Mouse (Mus musculus): ENCODE data around the gene Gm38100. TPM values are rescaled to one million over a fixed set of nuclear protein-coding genes. Genes with fewer than 3 reads are reported as not detected.

The Gm38100 gene
- polyA plus RNA-seq, 1 experiment from 2014 or later = 0.19 TPM

DNA sequence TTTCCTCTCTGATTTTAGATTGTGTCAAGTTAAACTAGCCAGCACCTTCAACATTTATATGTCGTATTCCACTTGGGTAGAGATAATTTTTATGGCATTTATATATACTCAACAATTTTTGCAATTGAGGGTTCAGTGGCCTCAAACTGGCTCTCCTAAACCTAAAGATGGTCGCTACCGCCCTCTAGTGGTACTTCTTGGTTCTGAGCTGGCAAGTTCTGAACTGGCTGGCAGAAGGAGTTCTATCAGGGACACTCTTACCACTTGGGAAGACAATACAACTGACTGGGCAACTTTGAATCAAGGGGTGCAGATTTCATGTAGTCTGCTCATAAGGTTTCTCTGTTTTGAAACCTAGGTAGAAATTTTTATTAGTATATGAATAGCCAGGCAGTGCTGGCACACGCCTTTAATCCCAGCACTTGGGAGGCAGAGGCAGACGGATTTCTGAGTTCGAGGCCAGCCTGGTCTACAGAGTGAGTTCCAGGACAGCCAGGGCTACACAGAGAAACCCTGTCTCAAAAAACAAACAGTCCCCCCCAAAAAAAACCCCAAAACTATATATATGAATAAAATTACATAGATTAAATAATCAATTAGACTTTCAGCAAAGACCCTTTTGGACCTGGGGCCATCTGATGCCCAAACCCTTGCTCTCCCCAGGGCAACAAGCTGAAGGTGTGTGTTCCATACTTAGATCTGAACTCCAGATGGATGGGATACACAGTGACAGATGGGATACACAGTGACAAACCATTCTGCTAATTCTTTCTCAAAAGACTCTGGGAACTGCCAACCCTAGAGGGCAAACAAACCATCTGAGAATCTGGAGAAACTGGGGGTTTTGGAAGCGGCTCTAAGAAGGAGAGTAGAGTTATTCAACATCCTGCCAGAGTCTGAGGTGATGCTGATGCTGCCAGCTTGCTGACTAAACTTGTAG lies 4.0 kb downstream of the Gm38100 start:
- no peak for ATAC-seq (ENCODE audit: low FRiP score, low read depth)
- Histone ChIP-seq H3K4me3 (no peak overlapping the region), H3K27ac (replicated peaks) (no peak overlapping the region), H3K27me3 (no peaks in the 10 kb centered on the region), H3K4me1 (no peaks in the 10 kb centered on the region), H3K4me2 (replicated peaks) (no peak overlapping the region), H3K9me3 (no peaks in the 10 kb centered on the region), H3K9ac (replicated peaks) (no peak overlapping the region), H3K36me3 (no peaks in the 10 kb centered on the region)
- WGBS = 49% methylated on average over 7 of the region's 7 CpGs

DNA sequence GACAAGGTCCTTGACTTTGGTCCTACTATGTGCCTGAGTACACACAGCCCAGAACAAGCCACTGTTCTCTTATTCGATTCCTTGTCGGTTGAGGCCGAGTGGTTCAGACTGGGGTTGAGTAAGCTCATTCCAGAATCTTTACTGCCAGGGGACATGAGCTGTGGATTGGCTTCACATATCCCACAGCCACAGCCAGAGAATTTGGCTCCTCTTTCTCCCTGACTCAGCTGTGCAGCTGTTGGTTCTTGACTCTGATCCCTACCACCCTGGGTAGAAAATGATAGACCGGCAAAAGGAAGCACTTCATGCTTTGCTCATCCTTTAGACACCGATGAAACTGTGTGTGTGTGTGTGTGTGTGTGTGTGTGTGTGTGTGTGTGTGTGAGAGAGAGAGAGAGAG lies 11.3 kb downstream of the Gm38100 start:
- Histone ChIP-seq H3K4me1 (no peaks in the 10 kb centered on the region), H3K9ac (replicated peaks) (no peak overlapping the region), H3K4me3 (no peak overlapping the region), H3K4me2 (replicated peaks) (no peak overlapping the region), H3K27ac (replicated peaks) (no peak overlapping the region), H3K27me3 (no peaks in the 10 kb centered on the region), H3K9me3 (no peaks in the 10 kb centered on the region), H3K36me3 (no peaks in the 10 kb centered on the region)
- no peak for ATAC-seq (ENCODE audit: low FRiP score, low read depth)
- 92% methylated on average over 5 of the region's 5 CpGs for WGBS

GRCm38 (mm10) chr1:175936282-175936737 lies 16.2 kb downstream of the Gm38100 start:
- H3K9ac ChIP-seq (replicated peaks) = peak overlapping the region; percentile 32; the same call in 1 of the 2 replicates
- peak overlapping the region; percentile 47 for H3K4me2 ChIP-seq (replicated peaks)
- WGBS = 13% methylated on average over 11 of the region's 11 CpGs

DNA sequence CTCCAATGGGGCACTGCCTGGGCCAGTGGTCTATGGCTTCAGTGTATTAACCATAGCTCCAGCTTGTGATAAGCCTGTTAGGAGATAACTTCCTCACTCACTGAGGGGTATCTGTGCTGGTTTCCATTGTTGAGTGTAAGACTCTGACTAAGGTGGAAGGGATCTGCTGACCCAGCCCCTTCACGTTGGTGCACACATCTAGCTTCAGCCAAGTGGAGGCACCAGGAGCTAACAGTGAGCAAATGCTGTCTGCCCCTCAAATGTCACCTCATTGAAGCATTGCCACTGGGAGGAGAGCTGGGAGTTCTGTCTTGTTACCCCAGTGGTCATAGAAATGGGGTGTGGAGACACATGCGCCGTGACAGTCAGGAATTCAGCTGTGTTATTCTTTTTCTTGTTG lies 18.6 kb downstream of the Gm38100 start:
- no peak overlapping the region for H3K4me3 ChIP-seq
- H3K27me3 ChIP-seq = no peaks in the 10 kb centered on the region
- 89% methylated on average over 3 of the region's 3 CpGs for WGBS
- no peak overlapping the region for H3K27ac ChIP-seq (replicated peaks)
- H3K36me3 ChIP-seq = no peaks in the 10 kb centered on the region
- H3K4me1 ChIP-seq = no peaks in the 10 kb centered on the region
- H3K9me3 ChIP-seq = no peaks in the 10 kb centered on the region
- H3K9ac ChIP-seq (replicated peaks) = no peak overlapping the region
- H3K4me2 ChIP-seq (replicated peaks) = no peak overlapping the region
- ATAC-seq (ENCODE audit: low FRiP score, low read depth) = no peak

More at GRCm38 (mm10) chr1:175936282-175936737, 16.2 kb downstream of the Gm38100 start:
- no peak overlapping the region for H3K4me3 ChIP-seq
- H3K27ac ChIP-seq (replicated peaks) = no peak overlapping the region
- no peaks in the 10 kb centered on the region for H3K4me1 ChIP-seq
- no peaks in the 10 kb centered on the region for H3K27me3 ChIP-seq
- H3K36me3 ChIP-seq = no peaks in the 10 kb centered on the region
- H3K9me3 ChIP-seq = no peaks in the 10 kb centered on the region
- peak; percentile 82 for ATAC-seq (ENCODE audit: low FRiP score, low read depth)

DNA sequence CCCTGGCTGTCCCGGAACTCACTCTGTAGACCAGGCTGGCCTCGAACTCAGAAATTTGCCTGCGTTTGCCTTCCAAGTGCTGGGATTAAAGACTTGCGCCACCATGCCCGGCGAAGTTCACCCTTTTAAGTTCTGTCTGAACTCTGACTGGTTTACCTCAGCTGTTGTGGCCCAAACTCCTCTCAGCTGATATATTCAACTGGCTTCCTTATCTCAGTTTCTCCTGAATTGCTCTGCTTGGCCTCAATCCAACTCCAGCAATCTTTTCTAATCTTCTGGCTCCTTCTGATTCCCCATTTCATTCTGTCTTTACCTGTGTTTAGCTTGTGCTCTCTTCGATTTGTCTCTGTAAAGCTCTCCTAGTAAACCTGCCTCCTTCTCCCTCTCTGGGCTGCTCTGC lies 23.0 kb downstream of the Gm38100 start:
- H3K4me2 ChIP-seq (replicated peaks) = no peak overlapping the region
- H3K27me3 ChIP-seq = no peaks in the 10 kb centered on the region
- no peaks in the 10 kb centered on the region for H3K9me3 ChIP-seq
- H3K36me3 ChIP-seq = no peaks in the 10 kb centered on the region
- H3K4me1 ChIP-seq = no peaks in the 10 kb centered on the region
- no peak overlapping the region for H3K27ac ChIP-seq (replicated peaks)
- H3K9ac ChIP-seq (replicated peaks) = no peak overlapping the region
- no peak overlapping the region for H3K4me3 ChIP-seq
- no peak for ATAC-seq (ENCODE audit: low FRiP score, low read depth)
- WGBS = 91% methylated on average over 7 of the region's 7 CpGs

DNA sequence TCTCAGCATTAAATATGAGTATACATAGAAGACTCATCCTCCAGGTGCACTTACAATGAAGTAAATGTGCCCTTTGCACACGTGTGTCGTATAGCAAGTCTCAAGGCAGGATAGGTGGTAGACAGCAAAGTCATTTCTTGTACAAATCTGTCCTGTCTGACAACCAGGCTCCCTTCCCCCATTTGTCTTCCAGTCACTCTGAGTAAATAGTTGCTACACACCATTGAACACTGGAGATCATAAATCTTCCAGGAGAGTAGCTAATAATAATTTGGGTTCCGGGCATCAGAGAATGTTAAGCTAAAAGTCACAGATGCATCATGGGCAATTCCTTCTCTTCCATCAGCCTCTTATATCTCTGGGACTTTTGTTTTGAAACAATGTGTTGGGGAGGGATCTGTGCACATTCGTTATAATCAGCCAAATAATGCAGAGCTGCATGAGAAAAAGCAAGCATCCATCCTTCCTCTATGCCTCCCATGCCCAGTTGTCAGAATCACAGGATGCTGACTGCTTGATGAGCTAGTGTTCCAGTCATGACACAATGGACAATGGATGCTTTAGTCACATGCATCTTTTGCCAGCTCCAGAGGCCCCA lies 26.7 kb downstream of the Gm38100 start:
- H3K36me3 ChIP-seq = no peaks in the 10 kb centered on the region
- H3K27ac ChIP-seq (replicated peaks) = no peak overlapping the region
- H3K4me3 ChIP-seq = no peak overlapping the region
- 86% methylated on average over 4 of the region's 4 CpGs for WGBS
- ATAC-seq (ENCODE audit: low FRiP score, low read depth) = no peak
- H3K9me3 ChIP-seq = no peaks in the 10 kb centered on the region
- no peak overlapping the region for H3K9ac ChIP-seq (replicated peaks)
- no peak overlapping the region for H3K4me2 ChIP-seq (replicated peaks)
- H3K27me3 ChIP-seq = no peaks in the 10 kb centered on the region
- no peaks in the 10 kb centered on the region for H3K4me1 ChIP-seq

- Histone ChIP-seq H3K4me2 (replicated peaks) (no peak overlapping the region), H3K9ac (replicated peaks) (no peak overlapping the region), H3K27ac (replicated peaks) (no peak overlapping the region), H3K4me3 (no peak overlapping the region), H3K4me1 (no peaks in the 10 kb centered on the region), H3K27me3 (no peaks in the 10 kb centered on the region), H3K36me3 (no peaks in the 10 kb centered on the region), H3K9me3 (no peaks in the 10 kb centered on the region)
- no peak for ATAC-seq (ENCODE audit: low FRiP score, low read depth)
- whole genome bisulfite sequencing = 85% methylated on average over 3 of the region's 3 CpGs
Measured at GRCm38 (mm10) chr1:175950421-175950820, 30.3 kb downstream of the Gm38100 start.

- 83% methylated on average over 2 of the region's 2 CpGs for WGBS
- H3K9ac ChIP-seq (replicated peaks) = no peak overlapping the region
- H3K27me3 ChIP-seq = no peaks in the 10 kb centered on the region
- H3K4me1 ChIP-seq = no peaks in the 10 kb centered on the region
- no peaks in the 10 kb centered on the region for H3K36me3 ChIP-seq
- H3K9me3 ChIP-seq = no peaks in the 10 kb centered on the region
- H3K27ac ChIP-seq (replicated peaks) = no peak overlapping the region
- no peak for ATAC-seq (ENCODE audit: low FRiP score, low read depth)
- H3K4me3 ChIP-seq = no peak overlapping the region
- no peak overlapping the region for H3K4me2 ChIP-seq (replicated peaks)
Measured at GRCm38 (mm10) chr1:175950851-175951250, 30.7 kb downstream of the Gm38100 start.

- no peak for ATAC-seq (ENCODE audit: low FRiP score, low read depth)
- no peaks in the 10 kb centered on the region for H3K27me3 ChIP-seq
- no peaks in the 10 kb centered on the region for H3K4me1 ChIP-seq
- no peak overlapping the region for H3K4me3 ChIP-seq
- no peak overlapping the region for H3K4me2 ChIP-seq (replicated peaks)
- no peaks in the 10 kb centered on the region for H3K36me3 ChIP-seq
- no peaks in the 10 kb centered on the region for H3K9me3 ChIP-seq
- H3K27ac ChIP-seq (replicated peaks) = no peak overlapping the region
- 88% methylated on average over 2 of the region's 2 CpGs for WGBS
- no peak overlapping the region for H3K9ac ChIP-seq (replicated peaks)
Measured at GRCm38 (mm10) chr1:175961786-175962185, 41.7 kb downstream of the Gm38100 start.

GRCm38 (mm10) chr1:175967004-175967745 lies 47.0 kb downstream of the Gm38100 start:
- Histone ChIP-seq H3K9ac (replicated peaks) (no peak overlapping the region), H3K27ac (replicated peaks) (no peak overlapping the region), H3K27me3 (no peaks in the 10 kb centered on the region), H3K4me3 (no peak overlapping the region), H3K4me1 (no peaks in the 10 kb centered on the region), H3K4me2 (replicated peaks) (no peak overlapping the region), H3K9me3 (no peaks in the 10 kb centered on the region), H3K36me3 (no peaks in the 10 kb centered on the region)
- whole genome bisulfite sequencing = 94% methylated on average over 4 of the region's 5 CpGs
- ATAC-seq (ENCODE audit: low FRiP score, low read depth) = no peak

GRCm38 (mm10) chr1:175970710-175971109 lies 50.6 kb downstream of the Gm38100 start:
- no peaks in the 10 kb centered on the region for H3K9me3 ChIP-seq
- no peaks in the 10 kb centered on the region for H3K27me3 ChIP-seq
- no peak overlapping the region for H3K27ac ChIP-seq (replicated peaks)
- H3K9ac ChIP-seq (replicated peaks) = no peak overlapping the region
- H3K36me3 ChIP-seq = no peaks in the 10 kb centered on the region
- no peak overlapping the region for H3K4me2 ChIP-seq (replicated peaks)
- whole genome bisulfite sequencing = 73% methylated on average over 5 of the region's 5 CpGs
- no peak for ATAC-seq (ENCODE audit: low FRiP score, low read depth)
- no peaks in the 10 kb centered on the region for H3K4me1 ChIP-seq
- no peak overlapping the region for H3K4me3 ChIP-seq
